In genomic region chr15:101092829-101093648, GRCm38 (mm10) we compare ENCODE assay signal across 8 mouse cellular contexts. TPM values are rescaled to one million over a fixed set of nuclear protein-coding genes. Genes with fewer than 3 reads are reported as not detected.
DNase-seq lines count a peak whose midpoint lies in the region; ATAC-seq lines count a peak whose summit lies in the region.

No protein-coding gene starts in this region.

- H3K27ac ChIP-seq in intestine, embryonic 16.5 days (ENCODE audit: low read length) = 0 out of 2 replicates have a peak overlapping the region, but pooled peaks have one; percentile 6
- H3K27ac ChIP-seq in limb, embryonic 11.5 days (replicated peaks; ENCODE audit: low read depth, low read length) = peak overlapping the region; percentile 84
- H3K27ac ChIP-seq in neural tube, embryonic 14.5 days (ENCODE audit: low read depth, low read length) = peak overlapping the region; percentile 76

- 41% methylated on average over 25 of the region's 25 CpGs for whole genome bisulfite sequencing in intestine, embryonic 16.5 days
- WGBS in limb, embryonic 11.5 days = 3% methylated on average over 25 of the region's 25 CpGs
- 6% methylated on average over 25 of the region's 25 CpGs for WGBS in neural tube, embryonic 14.5 days

- H3K4me1 ChIP-seq in intestine, embryonic 16.5 days (ENCODE audit: control insufficient read depth, insufficient read depth, low read length) = peaks cover 14% of the 10 kb centered on the region
- peaks cover 44% of the 10 kb centered on the region for H3K4me1 ChIP-seq in limb, embryonic 11.5 days (ENCODE audit: control insufficient read depth, insufficient read depth, low read length)
- peaks cover 17% of the 10 kb centered on the region for H3K4me1 ChIP-seq in neural tube, embryonic 14.5 days (ENCODE audit: control insufficient read depth, insufficient read depth, low read length)

- DNase-seq in testis, postnatal 14 days (ENCODE audit: low spot score) = peak; percentile 55
- DNase-seq in testis, postnatal 10 days (ENCODE audit: low spot score) = no peak
- peak; percentile 93 for DNase-seq in embryo, embryonic 11 days
- DNase-seq in limb, embryonic 11.5 days (ENCODE audit: low spot score) = peak; percentile 88
- no peak for DNase-seq in spleen, adult 18-20 months

- H3K36me3 ChIP-seq in intestine, embryonic 16.5 days (ENCODE audit: control insufficient read depth, insufficient read depth, low read length) = no peaks in the 10 kb centered on the region
- H3K36me3 ChIP-seq in limb, embryonic 11.5 days (ENCODE audit: control insufficient read depth, insufficient read depth, low read length) = no peaks in the 10 kb centered on the region
- H3K36me3 ChIP-seq in neural tube, embryonic 14.5 days (ENCODE audit: control insufficient read depth, insufficient read depth, low read length) = no peaks in the 10 kb centered on the region

- no peaks in the 10 kb centered on the region for H3K27me3 ChIP-seq in intestine, embryonic 16.5 days (replicated peaks; ENCODE audit: control insufficient read depth, insufficient read depth, low read length)
- H3K27me3 ChIP-seq in limb, embryonic 11.5 days (ENCODE audit: control insufficient read depth, insufficient read depth, low read length) = no peaks in the 10 kb centered on the region
- no peaks in the 10 kb centered on the region for H3K27me3 ChIP-seq in neural tube, embryonic 14.5 days (ENCODE audit: control insufficient read depth, insufficient read depth, low read length)

- no peaks in the 10 kb centered on the region for H3K9me3 ChIP-seq in intestine, embryonic 16.5 days (ENCODE audit: control insufficient read depth, low read length)
- H3K9me3 ChIP-seq in limb, embryonic 11.5 days (ENCODE audit: control insufficient read depth, low read length) = no peaks in the 10 kb centered on the region
- H3K9me3 ChIP-seq in neural tube, embryonic 14.5 days (ENCODE audit: control insufficient read depth, low read length) = no peaks in the 10 kb centered on the region

- H3K4me2 ChIP-seq in intestine, embryonic 16.5 days (ENCODE audit: low read depth, low read length) = no peak overlapping the region
- peak overlapping the region; percentile 33 for H3K4me2 ChIP-seq in limb, embryonic 11.5 days (ENCODE audit: low read depth, severe bottlenecking)
- H3K4me2 ChIP-seq in neural tube, embryonic 14.5 days (ENCODE audit: low read depth, low read length) = peak overlapping the region; percentile 28; the same call in 1 of the 2 replicates

- ATAC-seq in intestine, embryonic 16.5 days = peak; percentile 51; the same call in 1 of the 2 replicates
- ATAC-seq in limb, embryonic 11.5 days (ENCODE audit: insufficient number of reproducible peaks, low FRiP score, low TSS enrichment, low read depth) = peak; percentile 78
- ATAC-seq in neural tube, embryonic 14.5 days (ENCODE audit: low read depth) = peak; percentile 92
- ATAC-seq in megakaryocyte, adult 5-6 weeks (ENCODE audit: poor library complexity, severe bottlenecking) = no peak

- H3K9ac ChIP-seq in intestine, embryonic 16.5 days (ENCODE audit: low read depth, low read length) = no peak overlapping the region
- peak overlapping the region; percentile 8; the same call in 1 of the 2 replicates for H3K9ac ChIP-seq in limb, embryonic 11.5 days (ENCODE audit: low read length)
- H3K9ac ChIP-seq in neural tube, embryonic 14.5 days (replicated peaks; ENCODE audit: low read depth, low read length) = no peak overlapping the region

- no peak overlapping the region for H3K4me3 ChIP-seq in intestine, embryonic 16.5 days (ENCODE audit: low read length)
- no peak overlapping the region for H3K4me3 ChIP-seq in limb, embryonic 11.5 days (ENCODE audit: low read depth, low read length)
- no peak overlapping the region for H3K4me3 ChIP-seq in neural tube, embryonic 14.5 days (ENCODE audit: low read depth, low read length)

RNA-seq across cellular contexts. Expression of gene Fignl2, which starts 14.7 kb away (rescaled TPM):
- polyA plus RNA-seq in intestine, embryonic 16.5 days (2015; fragmentation: Nextera tagmentation; extraction: Ambion mirVana) = 0.12 TPM in 2 replicates
- 1.3 and 1.5 TPM in 2 replicates for polyA plus RNA-seq in limb, embryonic 11.5 days (2014; fragmentation: Nextera tagmentation; extraction: Ambion mirVana)
- 0.12 and 0.33 TPM in 2 replicates for polyA plus RNA-seq in neural tube, embryonic 14.5 days (2014; fragmentation: Nextera tagmentation; extraction: Ambion mirVana)
- total RNA-seq in megakaryocyte, adult 5-6 weeks (2015) = 0.04 TPM in 1 of 2 replicates, not detected in the other
- 0.07 and 0.16 TPM in 2 replicates for total RNA-seq in megakaryocyte, adult 5-6 weeks (2017)

RNA-seq across cellular contexts. Expression of gene Ankrd33, which starts 22.5 kb away (rescaled TPM):
- not detected in 2 replicates for polyA plus RNA-seq in intestine, embryonic 16.5 days (2015; fragmentation: Nextera tagmentation; extraction: Ambion mirVana)
- not detected in 2 replicates for polyA plus RNA-seq in limb, embryonic 11.5 days (2014; fragmentation: Nextera tagmentation; extraction: Ambion mirVana)
- 0.18 TPM in 1 of 2 replicates, not detected in the other for polyA plus RNA-seq in neural tube, embryonic 14.5 days (2014; fragmentation: Nextera tagmentation; extraction: Ambion mirVana)
- not detected in 2 replicates for total RNA-seq in megakaryocyte, adult 5-6 weeks (2015)
- total RNA-seq in megakaryocyte, adult 5-6 weeks (2017) = not detected in 2 replicates

RNA-seq across cellular contexts. Expression of gene Acvrl1, which starts 35.3 kb away (rescaled TPM):
- 31.2 and 31.9 TPM in 2 replicates for polyA plus RNA-seq in intestine, embryonic 16.5 days (2015; fragmentation: Nextera tagmentation; extraction: Ambion mirVana)
- polyA plus RNA-seq in limb, embryonic 11.5 days (2014; fragmentation: Nextera tagmentation; extraction: Ambion mirVana) = 3.8 and 5.0 TPM in 2 replicates
- polyA plus RNA-seq in neural tube, embryonic 14.5 days (2014; fragmentation: Nextera tagmentation; extraction: Ambion mirVana) = 3.2 and 5.2 TPM in 2 replicates
- total RNA-seq in megakaryocyte, adult 5-6 weeks (2015) = 6.9 and 8.2 TPM in 2 replicates
- 27.6 and 34.9 TPM in 2 replicates for total RNA-seq in megakaryocyte, adult 5-6 weeks (2017)

RNA-seq across cellular contexts. Expression of gene Gm47841, which starts 45.8 kb away (rescaled TPM):
- polyA plus RNA-seq in intestine, embryonic 16.5 days (2015; fragmentation: Nextera tagmentation; extraction: Ambion mirVana) = not detected in 2 replicates
- not detected in 2 replicates for polyA plus RNA-seq in limb, embryonic 11.5 days (2014; fragmentation: Nextera tagmentation; extraction: Ambion mirVana)
- polyA plus RNA-seq in neural tube, embryonic 14.5 days (2014; fragmentation: Nextera tagmentation; extraction: Ambion mirVana) = not detected in 2 replicates
- total RNA-seq in megakaryocyte, adult 5-6 weeks (2015) = not detected in 2 replicates
- total RNA-seq in megakaryocyte, adult 5-6 weeks (2017) = not detected in 2 replicates

Comparison
In these comparisons a context has a peak if more than half of its experiments do, and no peak if none do; other contexts are left out.
1. DNase-seq: peak in testis, postnatal 14 days (single experiment), embryo, embryonic 11 days (single experiment) and limb, embryonic 11.5 days (single experiment); none in testis, postnatal 10 days (single experiment) and spleen, adult 18-20 months (0 of 2).
2. H3K27ac ChIP-seq: peak in every context shown above with its lines; median percentile 84 in limb, embryonic 11.5 days; 76 in neural tube, embryonic 14.5 days; 6 in intestine, embryonic 16.5 days.